Mouse (Mus musculus): Measurements from ENCODE around the gene Hyal2. TPM values are rescaled to one million over a fixed set of nuclear protein-coding genes. Genes with fewer than 3 reads are reported as not detected.

Gene Hyal2
- polyA plus RNA-seq (2016; fragmentation: Nextera tagmentation; extraction: Ambion mirVana): 53.9 and 57.6 TPM in 2 replicates

DNA sequence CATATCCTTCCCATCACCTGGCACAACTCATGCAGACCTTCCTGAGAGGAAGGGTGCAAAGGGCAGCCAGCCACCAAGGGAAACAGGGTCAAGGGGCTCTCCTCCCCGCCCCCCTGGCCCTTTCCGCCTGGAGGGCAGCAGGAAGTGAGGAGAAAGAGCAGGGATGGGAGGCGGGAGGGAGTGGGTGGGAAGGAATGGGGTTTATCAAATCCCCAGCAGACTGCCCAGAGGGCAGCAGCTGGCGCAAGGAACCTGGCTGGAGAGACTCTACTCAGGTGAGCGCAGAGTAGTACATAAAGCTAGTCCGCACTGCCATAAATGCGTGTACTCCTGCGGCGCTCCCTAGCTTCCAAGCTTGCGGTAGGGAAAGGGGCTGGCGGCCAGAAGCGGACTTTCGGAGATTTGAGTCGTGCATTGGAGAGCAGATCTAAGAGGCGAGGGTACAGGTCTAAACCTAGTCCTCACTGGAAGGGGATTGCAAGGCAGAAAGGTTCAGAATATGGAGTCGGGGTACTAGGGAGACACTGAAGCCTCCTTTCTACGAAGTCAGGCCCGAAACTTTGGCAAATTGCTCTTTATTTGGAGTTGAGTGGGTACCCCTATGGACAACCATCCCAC, at the start of gene Hyal2:
Hyal2 (plus strand) TSS at position 244 of the 618 bp plus-strand sequence.
- H3K9me3 ChIP-seq (replicated peaks): no peaks in the 10 kb centered on the region
- H3K9ac ChIP-seq: peak within 1 kb of the TSS; percentile 90
- H3K36me3 ChIP-seq: peaks cover 42% of the 10 kb centered on the region
- WGBS (ENCODE audit: insufficient replicate concordance): 33% methylated on average over 18 of the region's 18 CpGs
- H3K4me2 ChIP-seq: peak within 1 kb of the TSS; percentile 86
- no peaks in the 10 kb centered on the region for H3K27me3 ChIP-seq (replicated peaks)
- H3K4me1 ChIP-seq: peaks cover 87% of the 10 kb centered on the region
- H3K4me3 ChIP-seq: peak within 1 kb of the TSS; percentile 75
- peak within 1 kb of the TSS; percentile 94 for H3K27ac ChIP-seq
- ATAC-seq: no peak

DNA sequence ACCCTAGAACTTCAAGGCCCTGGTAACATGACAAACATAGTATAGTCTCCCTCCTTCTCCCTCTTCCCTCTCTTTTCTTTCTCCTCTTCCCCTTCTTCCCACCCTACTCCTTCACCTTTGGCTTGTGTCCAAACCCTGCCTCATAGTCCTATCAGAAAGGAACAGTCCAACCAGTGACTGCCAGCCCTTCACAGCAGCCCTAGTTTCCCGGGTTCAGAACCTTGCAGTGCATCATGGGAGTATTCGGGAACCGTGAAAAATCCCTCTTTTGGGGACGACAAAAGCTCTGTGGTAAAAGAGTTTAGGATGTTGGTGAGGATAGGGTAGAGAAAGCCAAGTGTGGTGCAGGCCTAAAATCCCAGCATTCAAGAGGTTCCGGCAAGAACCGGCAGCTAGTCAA, 47.4 kb upstream of the Hyal2 start:
- Histone ChIP-seq H3K36me3 (no peaks in the 10 kb centered on the region), H3K4me1 (peaks cover 13% of the 10 kb centered on the region), H3K9ac (no peak overlapping the region), H3K4me2 (no peak overlapping the region), H3K4me3 (no peak overlapping the region), H3K27me3 (replicated peaks) (peaks cover 70% of the 10 kb centered on the region), H3K9me3 (replicated peaks) (no peaks in the 10 kb centered on the region), H3K27ac (no peak overlapping the region)
- WGBS (ENCODE audit: insufficient replicate concordance): 63% methylated on average over 6 of the region's 6 CpGs
- ATAC-seq: no peak

DNA sequence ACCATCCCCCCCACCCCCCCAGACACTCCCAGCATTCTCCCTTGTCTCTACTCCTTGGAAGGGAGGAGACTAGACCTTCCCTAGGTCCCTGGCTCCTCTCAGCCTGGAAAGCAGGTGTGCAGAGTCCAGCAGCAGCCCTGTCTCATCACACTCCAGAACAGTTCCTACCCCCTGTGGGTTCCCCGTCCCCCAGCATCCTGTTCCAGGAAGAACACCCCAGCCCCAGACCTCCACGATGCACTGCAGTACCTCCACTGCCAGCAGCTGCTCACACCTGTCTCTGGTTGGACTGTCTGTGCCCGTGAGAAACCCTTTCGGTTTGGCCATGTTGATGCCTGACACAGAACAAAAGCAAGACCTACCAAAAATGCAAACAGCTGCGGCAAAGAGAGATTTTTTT, 46.6 kb upstream of the Hyal2 start:
- Histone ChIP-seq H3K9me3 (replicated peaks) (no peaks in the 10 kb centered on the region), H3K4me3 (no peak overlapping the region), H3K27ac (no peak overlapping the region), H3K4me2 (no peak overlapping the region), H3K27me3 (replicated peaks) (peaks cover 75% of the 10 kb centered on the region), H3K9ac (no peak overlapping the region), H3K36me3 (no peaks in the 10 kb centered on the region), H3K4me1 (peaks cover 14% of the 10 kb centered on the region)
- WGBS (ENCODE audit: insufficient replicate concordance): 51% methylated on average over 5 of the region's 5 CpGs
- no peak for ATAC-seq

DNA sequence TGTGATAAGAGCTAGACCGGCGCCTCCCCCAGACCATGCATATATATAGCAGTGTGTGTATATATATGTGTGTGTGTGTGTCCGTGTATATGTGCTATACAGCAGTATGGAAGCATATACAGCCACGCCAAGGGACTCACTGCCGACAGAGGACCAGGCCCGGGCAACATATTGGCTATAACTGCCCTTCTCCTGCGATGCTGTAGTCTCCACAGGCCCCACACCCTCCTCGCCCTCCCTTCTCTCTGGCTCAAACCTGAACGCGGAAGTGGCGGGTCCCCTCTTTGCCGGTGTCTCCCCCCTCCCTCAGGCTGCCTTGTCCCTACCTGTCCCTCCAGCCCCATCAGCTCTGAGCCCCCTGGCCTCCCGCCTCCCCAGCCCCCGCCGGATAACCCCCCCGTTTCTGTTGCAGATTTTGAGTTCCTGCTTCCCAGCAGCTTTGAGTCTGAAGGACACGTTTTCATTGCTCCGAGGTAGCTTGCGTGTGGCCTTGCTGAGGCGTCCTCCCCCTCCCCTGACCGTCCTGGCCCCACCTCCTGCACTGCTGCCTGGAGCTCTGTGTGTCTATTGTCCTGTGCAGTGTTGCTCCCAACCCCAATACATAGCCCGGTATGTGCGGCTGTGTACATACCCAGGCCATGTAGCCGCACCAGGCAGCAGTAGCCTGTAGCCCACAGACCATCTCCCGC, 45.9 kb upstream of the Hyal2 start:
- H3K27me3 ChIP-seq (replicated peaks): peaks cover 75% of the 10 kb centered on the region
- peak overlapping the region; percentile 48 for H3K4me2 ChIP-seq
- no peaks in the 10 kb centered on the region for H3K9me3 ChIP-seq (replicated peaks)
- ATAC-seq: no peak
- peaks cover 20% of the 10 kb centered on the region for H3K4me1 ChIP-seq
- no peak overlapping the region for H3K4me3 ChIP-seq
- WGBS (ENCODE audit: insufficient replicate concordance): 17% methylated on average over 25 of the region's 25 CpGs
- H3K9ac ChIP-seq: no peak overlapping the region; the same call in 1 of the 2 replicates
- H3K36me3 ChIP-seq: no peaks in the 10 kb centered on the region
- H3K27ac ChIP-seq: no peak overlapping the region

DNA sequence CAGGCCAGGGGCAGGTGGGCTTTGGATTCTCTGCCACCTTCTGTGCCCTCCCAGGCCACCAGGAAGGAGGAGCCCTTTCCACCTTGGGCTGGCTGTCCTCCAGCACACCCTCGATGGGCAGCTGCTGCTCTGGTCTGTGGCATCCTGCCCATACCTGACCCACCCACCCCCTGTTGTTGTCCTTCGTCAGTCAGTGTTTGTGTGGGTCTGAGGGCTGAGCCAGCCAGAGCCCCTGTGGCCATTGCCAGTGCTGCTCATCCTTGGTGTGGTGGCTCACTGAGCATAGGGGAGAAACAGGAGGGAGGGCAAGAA, 45.4 kb upstream of the Hyal2 start:
- Histone ChIP-seq H3K4me1 (peaks cover 25% of the 10 kb centered on the region), H3K4me2 (peak overlapping the region; percentile 48), H3K27ac (no peak overlapping the region), H3K9ac (no peak overlapping the region), H3K27me3 (replicated peaks) (peaks cover 76% of the 10 kb centered on the region), H3K4me3 (no peak overlapping the region), H3K9me3 (replicated peaks) (no peaks in the 10 kb centered on the region), H3K36me3 (no peaks in the 10 kb centered on the region)
- ATAC-seq: no peak
- 64% methylated on average over 2 of the region's 2 CpGs for WGBS (ENCODE audit: insufficient replicate concordance)

DNA sequence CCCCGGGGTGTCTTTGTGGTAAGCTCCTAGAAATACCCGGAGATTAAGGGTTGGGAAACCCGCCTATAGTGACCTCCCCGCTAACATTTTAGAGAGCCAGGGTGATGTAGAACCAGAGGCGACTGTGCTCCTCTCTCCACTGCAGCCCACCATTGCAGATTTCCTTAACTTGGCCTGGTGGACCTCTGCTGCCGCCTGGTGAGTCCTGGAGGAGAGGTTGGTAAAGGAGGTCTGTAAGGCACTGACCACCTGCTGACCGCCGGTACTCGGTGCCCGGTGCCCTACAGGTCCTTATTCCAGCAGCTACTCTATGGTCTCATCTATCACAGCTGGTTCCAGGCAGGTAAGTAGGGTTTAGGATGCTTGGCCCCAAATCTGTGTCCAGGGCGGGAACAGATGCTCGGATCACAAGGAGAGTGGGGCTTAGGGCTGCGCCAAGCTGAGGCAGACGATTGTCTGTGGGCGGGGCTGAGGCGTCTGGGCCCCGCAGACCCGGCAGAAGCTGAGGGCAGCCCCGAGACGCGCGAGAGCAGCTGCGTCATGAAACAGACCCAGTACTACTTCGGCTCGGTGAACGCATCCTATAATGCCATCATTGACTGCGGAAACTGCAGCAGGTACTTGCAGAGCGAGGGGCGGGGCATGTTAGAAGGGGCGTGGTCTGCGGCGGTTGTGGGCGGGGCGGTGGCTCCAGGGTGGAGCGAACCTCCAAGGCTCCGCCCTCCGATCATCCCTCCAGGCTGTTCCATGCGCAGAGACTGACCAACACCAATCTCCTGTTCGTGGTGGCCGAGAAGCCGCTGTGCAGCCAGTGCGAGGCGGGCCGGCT, 41.3 kb upstream of the Hyal2 start:
- peak overlapping the region; percentile 48 for H3K4me3 ChIP-seq
- WGBS (ENCODE audit: insufficient replicate concordance): 7% methylated on average over 44 of the region's 44 CpGs
- H3K9ac ChIP-seq: no peak overlapping the region; the same call in 1 of the 2 replicates
- H3K27me3 ChIP-seq (replicated peaks): peaks cover 91% of the 10 kb centered on the region
- peak; percentile 66 for ATAC-seq
- no peaks in the 10 kb centered on the region for H3K36me3 ChIP-seq
- H3K9me3 ChIP-seq (replicated peaks): no peaks in the 10 kb centered on the region
- no peak overlapping the region for H3K27ac ChIP-seq
- H3K4me2 ChIP-seq: peak overlapping the region; percentile 73
- H3K4me1 ChIP-seq: peaks cover 27% of the 10 kb centered on the region

DNA sequence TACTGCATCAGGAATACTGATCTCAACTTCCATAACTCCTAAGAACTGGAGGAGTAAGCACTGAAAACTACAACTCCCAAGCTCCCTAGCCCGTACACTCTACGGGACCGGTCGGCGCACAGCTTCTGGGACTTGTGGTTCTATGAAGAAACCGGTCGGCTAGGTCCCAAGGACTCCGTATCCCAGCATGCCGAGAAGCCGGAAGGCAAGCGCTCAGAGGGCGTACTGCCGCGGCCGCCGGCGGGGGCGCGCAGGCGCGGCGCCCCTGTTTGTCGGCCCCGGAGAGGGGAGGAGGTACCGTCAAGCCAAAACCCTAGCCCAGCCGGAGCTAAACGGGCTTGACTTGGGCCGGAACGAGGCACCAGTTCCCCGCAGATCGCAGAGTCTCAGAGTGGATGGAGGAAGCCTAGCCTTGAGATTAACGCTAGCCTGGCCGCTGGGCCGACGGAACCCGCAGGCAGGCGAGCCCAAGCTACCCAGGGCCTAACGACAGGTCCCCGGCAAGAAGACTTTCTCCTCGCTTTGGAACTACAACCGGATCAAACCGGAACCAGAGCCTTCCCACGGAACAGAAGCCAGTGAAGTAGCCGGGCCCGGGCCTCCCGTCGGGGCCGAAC, 33.8 kb upstream of the Hyal2 start, which contains the start of gene Tmem115:
Tmem115 (plus strand) TSS at position 155 of the 617 bp plus-strand sequence.
- H3K36me3 ChIP-seq: peaks cover 25% of the 10 kb centered on the region
- peak; percentile 97 for ATAC-seq
- H3K4me1 ChIP-seq: peaks cover 40% of the 10 kb centered on the region
- under 1% methylated on average over 48 of the region's 48 CpGs for WGBS (ENCODE audit: insufficient replicate concordance)
- no peaks in the 10 kb centered on the region for H3K9me3 ChIP-seq (replicated peaks)
- H3K27ac ChIP-seq: peak within 1 kb of the TSS; percentile 85
- peak within 1 kb of the TSS; percentile 87 for H3K4me3 ChIP-seq
- peaks cover 22% of the 10 kb centered on the region for H3K27me3 ChIP-seq (replicated peaks)
- H3K9ac ChIP-seq: peak within 1 kb of the TSS; percentile 94
- H3K4me2 ChIP-seq: peak within 1 kb of the TSS; percentile 93

DNA sequence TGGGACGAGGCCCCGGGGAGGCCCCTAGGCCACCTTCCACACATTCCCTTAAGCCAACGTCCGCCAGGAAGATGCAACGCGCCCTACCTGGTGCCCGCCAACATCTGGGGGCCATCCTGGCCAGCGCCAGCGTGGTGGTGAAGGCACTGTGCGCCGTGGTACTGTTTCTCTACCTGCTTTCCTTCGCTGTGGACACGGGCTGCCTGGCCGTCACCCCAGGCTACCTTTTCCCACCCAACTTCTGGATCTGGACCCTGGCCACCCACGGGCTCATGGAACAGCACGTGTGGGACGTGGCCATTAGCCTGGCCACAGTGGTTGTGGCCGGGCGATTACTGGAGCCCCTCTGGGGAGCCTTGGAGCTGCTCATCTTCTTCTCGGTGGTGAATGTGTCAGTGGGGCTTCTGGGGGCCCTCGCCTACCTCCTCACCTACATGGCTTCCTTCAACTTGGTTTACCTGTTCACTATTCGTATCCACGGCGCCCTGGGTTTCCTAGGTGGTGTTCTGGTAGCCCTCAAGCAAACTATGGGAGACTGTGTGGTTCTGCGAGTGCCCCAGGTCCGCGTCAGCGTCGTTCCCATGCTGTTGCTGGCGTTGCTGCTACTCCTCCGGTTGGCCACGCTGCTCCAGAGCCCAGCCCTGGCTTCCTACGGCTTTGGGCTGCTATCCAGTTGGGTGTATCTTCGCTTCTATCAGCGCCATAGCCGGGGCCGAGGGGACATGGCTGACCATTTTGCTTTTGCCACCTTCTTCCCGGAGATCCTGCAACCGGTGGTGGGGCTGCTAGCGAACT, 33.1 kb upstream of the Hyal2 start:
- under 1% methylated on average over 40 of the region's 40 CpGs for whole genome bisulfite sequencing (ENCODE audit: insufficient replicate concordance)
- peak; percentile 27 for ATAC-seq
- H3K4me1 ChIP-seq: peaks cover 42% of the 10 kb centered on the region

DNA sequence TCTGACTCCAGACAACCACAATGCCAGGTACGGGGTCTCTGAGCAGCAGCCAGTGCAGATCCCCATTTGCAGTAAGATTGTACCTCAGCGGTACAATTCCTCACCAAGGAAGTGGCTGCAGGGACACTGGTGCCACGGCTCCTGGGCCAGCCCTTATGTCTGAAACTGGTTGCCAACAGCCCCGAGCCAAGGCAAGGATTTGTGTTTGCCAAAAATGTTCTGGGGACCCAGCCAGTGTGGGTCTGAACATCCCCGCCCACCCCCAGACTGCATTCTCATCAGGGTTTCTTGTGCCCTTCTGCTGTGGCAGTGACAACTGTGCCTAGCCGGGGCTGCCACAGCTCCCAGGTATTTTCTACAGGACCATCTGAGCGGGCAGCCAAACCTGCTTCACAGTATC, 29.5 kb upstream of the Hyal2 start:
- H3K4me2 ChIP-seq: no peak overlapping the region
- H3K36me3 ChIP-seq: peaks cover 41% of the 10 kb centered on the region
- no peaks in the 10 kb centered on the region for H3K27me3 ChIP-seq (replicated peaks)
- no peaks in the 10 kb centered on the region for H3K9me3 ChIP-seq (replicated peaks)
- no peak overlapping the region for H3K27ac ChIP-seq
- no peak for ATAC-seq
- no peak overlapping the region for H3K9ac ChIP-seq
- WGBS (ENCODE audit: insufficient replicate concordance): 86% methylated on average over 7 of the region's 7 CpGs
- H3K4me3 ChIP-seq: no peak overlapping the region
- H3K4me1 ChIP-seq: peaks cover 63% of the 10 kb centered on the region

More for the DNA sequence above, 33.1 kb upstream of the Hyal2 start:
- peaks cover 32% of the 10 kb centered on the region for H3K36me3 ChIP-seq
- H3K4me3 ChIP-seq: peak overlapping the region; percentile 87
- H3K27ac ChIP-seq: peak overlapping the region; percentile 85
- peak overlapping the region; percentile 93 for H3K4me2 ChIP-seq
- H3K9me3 ChIP-seq (replicated peaks): no peaks in the 10 kb centered on the region
- peaks cover 17% of the 10 kb centered on the region for H3K27me3 ChIP-seq (replicated peaks)
- peak overlapping the region; percentile 94 for H3K9ac ChIP-seq

DNA sequence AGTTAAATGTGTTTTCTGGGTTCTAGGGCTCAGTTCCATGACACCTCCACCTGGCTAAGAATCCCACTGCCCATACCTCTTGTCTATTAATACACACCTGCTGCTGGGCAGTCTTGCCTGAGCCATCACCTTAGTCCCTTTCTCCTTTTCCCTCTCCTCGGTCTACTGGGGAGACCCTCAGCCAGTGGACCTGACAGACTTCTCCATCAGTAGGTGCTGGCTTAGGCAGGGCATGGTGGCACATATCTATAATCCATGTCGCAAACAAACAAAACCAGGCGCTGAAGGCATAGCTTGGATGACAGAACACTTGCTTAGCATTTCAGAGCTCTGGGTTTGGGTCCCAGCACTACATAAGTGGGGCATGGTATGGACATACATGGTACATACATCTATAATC, 29.0 kb upstream of the Hyal2 start:
- Histone ChIP-seq H3K4me3 (no peak overlapping the region), H3K36me3 (peaks cover 44% of the 10 kb centered on the region), H3K9me3 (replicated peaks) (no peaks in the 10 kb centered on the region), H3K27ac (no peak overlapping the region), H3K9ac (no peak overlapping the region), H3K4me1 (peaks cover 62% of the 10 kb centered on the region), H3K27me3 (replicated peaks) (no peaks in the 10 kb centered on the region), H3K4me2 (no peak overlapping the region)
- ATAC-seq: no peak
- 82% methylated on average over 3 of the region's 3 CpGs for whole genome bisulfite sequencing (ENCODE audit: insufficient replicate concordance)

DNA sequence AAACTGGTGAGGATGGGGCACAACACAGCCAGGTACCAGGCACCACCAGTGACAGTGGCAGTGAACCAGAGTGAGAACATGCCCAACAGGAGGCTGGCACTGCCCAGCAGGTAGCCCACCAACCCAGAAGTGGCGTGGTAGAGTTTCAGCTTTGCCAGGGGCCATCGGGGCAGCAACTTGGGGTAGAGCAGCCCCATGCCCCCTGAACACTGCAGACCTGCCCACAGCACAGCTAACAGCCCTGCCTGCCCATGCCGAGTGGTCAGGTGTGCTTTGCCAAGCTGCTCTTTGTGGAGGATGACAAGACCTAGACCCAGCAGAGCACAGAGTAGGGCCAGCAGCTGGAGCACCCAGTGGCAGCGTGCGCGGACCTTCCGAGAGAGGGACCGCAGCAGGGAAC, 27.8 kb upstream of the Hyal2 start:
- Histone ChIP-seq H3K4me1 (peaks cover 56% of the 10 kb centered on the region), H3K9me3 (replicated peaks) (no peaks in the 10 kb centered on the region), H3K4me3 (no peak overlapping the region), H3K27me3 (replicated peaks) (no peaks in the 10 kb centered on the region), H3K36me3 (peaks cover 57% of the 10 kb centered on the region), H3K27ac (no peak overlapping the region), H3K4me2 (no peak overlapping the region), H3K9ac (no peak overlapping the region)
- WGBS (ENCODE audit: insufficient replicate concordance): 92% methylated on average over 8 of the region's 8 CpGs
- no peak for ATAC-seq

Data from liver, embryonic 12.5 days (tissue).